Mouse (Mus musculus): ENCODE data around the gene Paqr5. TPM values are rescaled to one million over a fixed set of nuclear protein-coding genes. Genes with fewer than 3 reads are reported as not detected.

Paqr5 gene
- polyA plus RNA-seq, 1 experiment = 15.9 TPM

- no peak for DNase-seq (ENCODE audit: low read depth)
Measured at GRCm38 (mm10) chr9:61910526-61911256, 116.0 kb downstream of the Paqr5 start.

- DNase-seq (ENCODE audit: low read depth) = no peak
Measured at GRCm38 (mm10) chr9:61909633-61910032, 117.0 kb downstream of the Paqr5 start.

- DNase-seq (ENCODE audit: low read depth) = no peak
Measured at GRCm38 (mm10) chr9:61908832-61909407, 117.7 kb downstream of the Paqr5 start.

- DNase-seq (ENCODE audit: low read depth) = no peak
Measured at GRCm38 (mm10) chr9:61908341-61908740, 118.3 kb downstream of the Paqr5 start.

- no peak for DNase-seq (ENCODE audit: low read depth)
Measured at GRCm38 (mm10) chr9:61907621-61908295, 118.9 kb downstream of the Paqr5 start.

- DNase-seq (ENCODE audit: low read depth) = no peak
Measured at GRCm38 (mm10) chr9:61906912-61907311, 119.7 kb downstream of the Paqr5 start.

- peak; percentile 62 for DNase-seq (ENCODE audit: low read depth)
Measured at GRCm38 (mm10) chr9:61905576-61905975, 121.1 kb downstream of the Paqr5 start.

GRCm38 (mm10) chr9:61904201-61904600 is 122.5 kb downstream of the Paqr5 start:
- no peak for DNase-seq (ENCODE audit: low read depth)

Other genes with a start within 250 kb of the Paqr5 start
- 5,115 and 7,011 TPM in 2 replicates for gene Rplp1, start 112.3 kb downstream of the Paqr5 start, polyA plus RNA-seq (2012; rRNA removed)
- 0.92 and 1.3 TPM in 2 replicates for gene Kif23, start 80.1 kb downstream of the Paqr5 start, polyA plus RNA-seq (2012; rRNA removed)
- gene Glce, start 95.8 kb upstream of the Paqr5 start, polyA plus RNA-seq (2012; rRNA removed) = 6.8 and 9.4 TPM in 2 replicates

Data from gonadal fat pad, adult 2 months (tissue).